Mouse (Mus musculus): ENCODE measurements around the gene Fam129b.

- TF ChIP-seq CTCF (IDR thresholded peaks at IDR 0.05; ENCODE audit: low read depth) (no peak), EP300 (IDR thresholded peaks at IDR 0.05; ENCODE audit: low read depth) (no peak)
Measured at GRCm38 (mm10) chr2:32877303-32877702, 1.4 kb downstream of the Fam129b start.

Measured in liver, postnatal 0 days (tissue).